Mouse (Mus musculus) heart, embryonic 15.5 days (tissue): Measurements from ENCODE around the gene Nceh1. TPM values are rescaled to one million over a fixed set of nuclear protein-coding genes. Genes with fewer than 3 reads are reported as not detected.

Source experiments
- polyA plus RNA-seq: library from polyadenylated mRNA; unstranded; fragments of >200 nt; fragmentation: Nextera tagmentation; extraction: Ambion mirVana; gene quantifications from 2 replicates; pipeline ENCODE4 v1.2.1, GENCODE M21; 2015

Nceh1 gene
- polyA plus RNA-seq, 1 experiment from 2014 or later: 23.3 TPM

Other genes starting within 250 kb of the Nceh1 start
- gene Ect2, start 29.1 kb upstream of the Nceh1 start, polyA plus RNA-seq: 38.0 and 40.5 TPM in 2 replicates
- 0.20 and 0.96 TPM in 2 replicates for gene Tnfsf10, start 134.1 kb downstream of the Nceh1 start, polyA plus RNA-seq
- gene Ghsr, start 188.4 kb downstream of the Nceh1 start, polyA plus RNA-seq: not detected in 2 replicates